Mouse (Mus musculus) heart, embryonic 16.5 days (tissue): ENCODE measurements around the gene Trim2. TPM values are rescaled to one million over a fixed set of nuclear protein-coding genes. Genes with fewer than 3 reads are reported as not detected.

Source experiments
- ATAC-seq: fragments of 200-750 bp; cut with Nextera tagmentation; replicated peaks from 2 replicates; pipeline ENCODE4 v1.8.0; 2017; ENCODE audit warnings: moderate number of reproducible peaks; ENCODE audit not compliant: insufficient read depth, low FRiP score; ENCODE audit errors: extremely low read depth
- H3K27ac ChIP-seq: fragments of 300-500 bp; sonication (generic); 2 replicates; pipeline ENCODE4 v1.5.1; 2014; ENCODE audit warnings: mild to moderate bottlenecking, low read length, control low read depth, moderate library complexity
- H3K27me3 ChIP-seq: fragments of 300-500 bp; sonication (generic); 2 replicates; pipeline ENCODE4 v1.6.1; 2014; ENCODE audit warnings: low read length, mixed read lengths; ENCODE audit not compliant: control insufficient read depth, insufficient read depth
- H3K36me3 ChIP-seq: fragments of 300-500 bp; sonication (generic); 2 replicates; pipeline ENCODE4 v1.6.1; 2014; ENCODE audit not compliant: control insufficient read depth, insufficient read depth
- H3K4me1 ChIP-seq: fragments of 300-500 bp; sonication (generic); 2 replicates; pipeline ENCODE4 v1.6.1; 2014; ENCODE audit warnings: low read length, mixed read lengths; ENCODE audit not compliant: control insufficient read depth, insufficient read depth
- H3K4me2 ChIP-seq: fragments of 300-500 bp; sonication (generic); 2 replicates; pipeline ENCODE4 v1.6.1; 2014; ENCODE audit warnings: low read depth, mild to moderate bottlenecking, control low read depth, low read length
- H3K4me3 ChIP-seq: fragments of 300-500 bp; sonication (generic); 2 replicates; pipeline ENCODE4 v1.5.1; 2014; ENCODE audit warnings: mild to moderate bottlenecking, control low read depth, low read length
- H3K9ac ChIP-seq: fragments of 300-500 bp; sonication (generic); 2 replicates; pipeline ENCODE4 v1.6.1; 2014; ENCODE audit warnings: low read length, control low read depth
- H3K9me3 ChIP-seq: fragments of 300-500 bp; sonication (generic); replicated peaks from 2 replicates; pipeline ENCODE4 v1.6.1; 2016; ENCODE audit warnings: low read length; ENCODE audit not compliant: control insufficient read depth
- WGBS: fragments of 180-500 bp; shearing (Covaris S2); extraction: QIAGEN DNeasy Blood & Tissue Kit; methylation state at CpG from one replicate; pipeline ENCODE4 v1.1.7; 2014; 5-methylcytosine and 5-hydroxymethylcytosine counted together
- polyA plus RNA-seq: library from polyadenylated mRNA; unstranded; fragments of >200 nt; fragmentation: Nextera tagmentation; extraction: Ambion mirVana; gene quantifications from 2 replicates; pipeline ENCODE4 v1.2.1, GENCODE M21; 2015

Gene Trim2
- polyA plus RNA-seq, 1 experiment from 2014 or later, result 8.7 TPM

GRCm38 (mm10) chr3:84330210-84330609 is 23.5 kb upstream of the Trim2 start:
- ATAC-seq, result no peak
- no peak overlapping the region for H3K4me3 ChIP-seq
- WGBS, result 63% methylated on average over 2 of the region's 2 CpGs

GRCm38 (mm10) chr3:84324967-84325441 is 18.3 kb upstream of the Trim2 start:
- no peak overlapping the region for H3K27ac ChIP-seq
- peaks cover 6% of the 10 kb centered on the region for H3K4me1 ChIP-seq
- no peak overlapping the region for H3K4me2 ChIP-seq
- no peaks in the 10 kb centered on the region for H3K36me3 ChIP-seq
- no peaks in the 10 kb centered on the region for H3K27me3 ChIP-seq
- H3K9me3 ChIP-seq, result no peaks in the 10 kb centered on the region
- ATAC-seq, result peak; percentile 23; the same call in 1 of the 2 replicates
- H3K9ac ChIP-seq, result no peak overlapping the region
- no peak overlapping the region for H3K4me3 ChIP-seq
- WGBS, result 66% methylated on average over 12 of the region's 12 CpGs

More at GRCm38 (mm10) chr3:84330210-84330609, 23.5 kb upstream of the Trim2 start:
- H3K4me2 ChIP-seq, result no peak overlapping the region
- no peaks in the 10 kb centered on the region for H3K27me3 ChIP-seq
- H3K4me1 ChIP-seq, result no peaks in the 10 kb centered on the region
- no peak overlapping the region for H3K9ac ChIP-seq
- H3K9me3 ChIP-seq, result no peaks in the 10 kb centered on the region
- no peaks in the 10 kb centered on the region for H3K36me3 ChIP-seq
- H3K27ac ChIP-seq, result no peak overlapping the region

DNA sequence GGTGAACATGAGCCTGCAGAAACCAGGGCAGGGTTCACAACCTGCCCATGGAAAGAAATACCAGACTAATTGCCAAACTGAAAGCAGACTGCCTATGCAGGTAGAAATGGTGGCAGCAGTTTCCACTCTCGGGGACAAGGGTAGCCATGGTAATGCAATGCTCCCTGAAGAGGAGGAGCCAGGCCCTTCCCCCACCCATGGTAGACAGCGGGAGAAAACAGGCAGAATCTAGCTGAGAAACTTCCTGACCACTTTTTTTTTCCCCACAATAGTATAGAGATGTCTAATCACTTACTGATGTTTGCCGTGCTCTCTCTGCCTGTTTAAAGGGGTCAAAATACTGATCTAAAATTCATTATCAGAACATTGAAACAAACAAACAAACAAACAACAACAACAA is 17.8 kb upstream of the Trim2 start:
- no peak overlapping the region for H3K4me3 ChIP-seq
- H3K27ac ChIP-seq, result 0 out of 2 replicates have a peak overlapping the region, but pooled peaks have one; percentile 19
- WGBS, result 30% methylated on average over 3 of the region's 3 CpGs
- peaks cover 12% of the 10 kb centered on the region for H3K4me1 ChIP-seq
- H3K9ac ChIP-seq, result no peak overlapping the region
- no peaks in the 10 kb centered on the region for H3K9me3 ChIP-seq
- no peak overlapping the region for H3K4me2 ChIP-seq
- ATAC-seq, result no peak
- no peaks in the 10 kb centered on the region for H3K36me3 ChIP-seq
- no peaks in the 10 kb centered on the region for H3K27me3 ChIP-seq

- Histone ChIP-seq H3K27ac (0 out of 2 replicates have a peak overlapping the region, but pooled peaks have one; percentile 19), H3K4me2 (no peak overlapping the region)
- no peak for ATAC-seq
These were observed 17.3 kb upstream of the Trim2 start for GRCm38 (mm10) chr3:84324000-84324399.

GRCm38 (mm10) chr3:84319504-84319903 is 12.8 kb upstream of the Trim2 start:
- Histone ChIP-seq H3K9ac (no peak overlapping the region), H3K27ac (peak overlapping the region; percentile 65; the same call in 1 of the 2 replicates), H3K4me2 (no peak overlapping the region), H3K4me3 (no peak overlapping the region), H3K4me1 (peaks cover 28% of the 10 kb centered on the region), H3K9me3 (no peaks in the 10 kb centered on the region), H3K27me3 (no peaks in the 10 kb centered on the region), H3K36me3 (no peaks in the 10 kb centered on the region)
- 19% methylated on average over 3 of the region's 3 CpGs for WGBS
- peak; percentile 75 for ATAC-seq

More at GRCm38 (mm10) chr3:84324000-84324399, 17.3 kb upstream of the Trim2 start:
- Histone ChIP-seq H3K4me1 (peaks cover 16% of the 10 kb centered on the region), H3K36me3 (no peaks in the 10 kb centered on the region), H3K9me3 (no peaks in the 10 kb centered on the region), H3K27me3 (no peaks in the 10 kb centered on the region), H3K9ac (no peak overlapping the region), H3K4me3 (no peak overlapping the region)
- WGBS, result 27% methylated on average over 6 of the region's 6 CpGs

DNA sequence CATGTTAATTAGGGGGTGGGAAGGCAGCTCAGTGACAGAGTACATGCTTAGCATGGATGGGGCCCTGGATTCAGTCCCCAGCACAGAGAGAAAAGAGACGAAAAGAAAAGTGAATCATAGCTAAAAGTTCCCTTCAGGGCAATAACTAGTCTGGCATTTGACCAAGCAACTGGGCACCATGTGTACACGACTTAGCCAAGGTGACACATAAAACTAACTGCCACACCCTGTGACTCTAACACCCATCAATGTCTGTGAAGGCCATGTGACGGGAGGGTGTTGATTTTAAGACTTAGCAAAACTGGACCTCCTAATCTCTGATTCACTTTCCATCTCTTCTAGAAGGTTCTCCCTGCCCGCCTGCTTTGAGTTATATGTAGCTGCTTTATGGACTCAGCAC is 12.2 kb upstream of the Trim2 start:
- H3K27ac ChIP-seq, result peak overlapping the region; percentile 65; the same call in 1 of the 2 replicates
- no peaks in the 10 kb centered on the region for H3K27me3 ChIP-seq
- no peaks in the 10 kb centered on the region for H3K9me3 ChIP-seq
- H3K9ac ChIP-seq, result no peak overlapping the region
- no peak for ATAC-seq
- 90% methylated on average over 4 of the region's 4 CpGs for WGBS
- no peak overlapping the region for H3K4me2 ChIP-seq
- H3K4me3 ChIP-seq, result no peak overlapping the region
- no peaks in the 10 kb centered on the region for H3K36me3 ChIP-seq
- peaks cover 22% of the 10 kb centered on the region for H3K4me1 ChIP-seq

DNA sequence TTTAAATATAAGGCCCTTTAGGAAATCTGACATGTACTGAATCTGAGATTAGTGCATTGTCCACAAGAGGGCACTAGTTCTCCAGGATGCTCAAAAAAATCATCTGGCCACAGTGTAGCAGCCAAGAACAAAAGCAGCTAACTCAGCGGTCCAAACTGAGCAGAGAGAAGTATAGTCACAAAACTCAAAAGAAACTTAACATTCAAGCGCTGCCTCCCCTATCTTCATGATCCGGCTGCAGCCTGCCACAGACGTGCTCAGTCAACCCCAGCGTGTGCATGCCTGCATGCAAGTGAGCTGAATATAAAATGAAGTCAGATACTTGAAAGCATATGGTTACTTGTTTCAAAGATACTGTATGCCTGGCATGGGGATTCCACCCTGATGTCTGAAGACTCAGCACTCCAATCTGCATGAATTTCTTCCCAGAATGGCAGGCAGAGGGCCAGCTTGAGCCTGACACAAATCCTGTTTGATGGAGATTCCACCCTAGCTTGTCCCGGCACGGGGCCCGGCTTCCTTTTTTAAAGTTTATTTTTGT is 8.0 kb upstream of the Trim2 start:
- H3K4me3 ChIP-seq, result no peak overlapping the region
- H3K36me3 ChIP-seq, result no peaks in the 10 kb centered on the region
- H3K4me1 ChIP-seq, result peaks cover 22% of the 10 kb centered on the region
- H3K9me3 ChIP-seq, result no peaks in the 10 kb centered on the region
- H3K9ac ChIP-seq, result peak overlapping the region; percentile 9; the same call in 1 of the 2 replicates
- ATAC-seq, result peak; percentile 47; the same call in 1 of the 2 replicates
- peak overlapping the region; percentile 51 for H3K4me2 ChIP-seq
- WGBS, result 27% methylated on average over 8 of the region's 8 CpGs
- H3K27ac ChIP-seq, result peak overlapping the region; percentile 55; the same call in 1 of the 2 replicates
- peaks cover 2% of the 10 kb centered on the region; the same call in 1 of the 2 replicates for H3K27me3 ChIP-seq

- WGBS, result 73% methylated on average over 6 of the region's 6 CpGs
- Histone ChIP-seq H3K27ac (no peak overlapping the region), H3K9ac (no peak overlapping the region), H3K4me2 (no peak overlapping the region), H3K4me1 (peaks cover 14% of the 10 kb centered on the region), H3K36me3 (no peaks in the 10 kb centered on the region), H3K4me3 (no peak overlapping the region), H3K27me3 (peaks cover 2% of the 10 kb centered on the region; the same call in 1 of the 2 replicates), H3K9me3 (no peaks in the 10 kb centered on the region)
- ATAC-seq, result no peak
These were observed 7.3 kb upstream of the Trim2 start for GRCm38 (mm10) chr3:84313801-84314541.
